In genomic region chr2:152226248-152227050, GRCm38 (mm10) we compare ENCODE assay signal across 8 mouse cellular contexts. TPM values are rescaled to one million over a fixed set of nuclear protein-coding genes. Genes with fewer than 3 reads are reported as not detected.
DNase-seq lines count a peak whose midpoint lies in the region; ATAC-seq and TF ChIP-seq lines count a peak whose summit lies in the region.

TSS of gene Csnk2a1 (plus strand) at chr2:152226839.

- no peak; a peak in 1 of 4 replicates for TF ChIP-seq EP300 in MEL (IDR thresholded peaks at IDR 0.05; ENCODE audit: low read depth in 1 of 2, low read length in 2 of 2)

- no peak for TF ChIP-seq RAD21 in MEL (IDR thresholded peaks at IDR 0.05; ENCODE audit: low read depth, low read length)

- H3K9me3 ChIP-seq in MEL (replicated peaks; ENCODE audit: insufficient read depth, low read length): no peaks in the 10 kb centered on the region
- no peaks in the 10 kb centered on the region for H3K9me3 ChIP-seq in lung, embryonic 16.5 days (ENCODE audit: control insufficient read depth, low read length)

- peaks cover 8 to 27% of the 10 kb centered on the region in 2 experiments; a peak in 3 of 4 replicates for H3K36me3 ChIP-seq in MEL (ENCODE audit: control insufficient read depth in 1 of 2, insufficient read depth in 2 of 2, low read length in 2 of 2)
- H3K36me3 ChIP-seq in lung, embryonic 16.5 days (ENCODE audit: control insufficient read depth, insufficient read depth, low read length): peaks cover 3% of the 10 kb centered on the region; the same call in 1 of the 2 replicates

- WGBS in cerebellum, adult 2 months: under 1% methylated on average over 58 of the region's 58 CpGs
- WGBS in lung, embryonic 16.5 days: 0% methylated on average over 51 of the region's 58 CpGs

- TF ChIP-seq CTCF in MEL (IDR thresholded peaks at IDR 0.05 in 2 of 3, conservative IDR thresholded peaks at IDR 0.05 in 1 of 3; ENCODE audit: control insufficient read depth in 1 of 3, insufficient read depth in 1 of 3, low read depth in 2 of 3, low read length in 3 of 3, poor library complexity in 1 of 3, severe bottlenecking in 1 of 3): no peak
- TF ChIP-seq CTCF in cerebellum, adult 2 months (IDR thresholded peaks at IDR 0.05; ENCODE audit: borderline replicate concordance, insufficient read depth, low read depth, low read length): no peak

- no peaks in the 10 kb centered on the region for H3K27me3 ChIP-seq in MEL (ENCODE audit: control insufficient read depth in 1 of 2, insufficient read depth in 2 of 2, low read length in 2 of 2)
- H3K27me3 ChIP-seq in cerebellum, adult 2 months (ENCODE audit: control insufficient read depth, insufficient read depth, low read length): no peaks in the 10 kb centered on the region
- no peaks in the 10 kb centered on the region for H3K27me3 ChIP-seq in lung, embryonic 16.5 days (ENCODE audit: control insufficient read depth, insufficient read depth, low read depth, low read length)

- peak; percentile 89 to 92 for ATAC-seq in hematopoietic stem cell, adult 5-6 weeks (replicated peaks in 1 of 2; ENCODE audit: insufficient read depth in 1 of 2, low FRiP score in 2 of 2, low TSS enrichment in 1 of 2, low read depth in 1 of 2, poor library complexity in 2 of 2, severe bottlenecking in 2 of 2)
- peak; percentile 98 for ATAC-seq in lung, embryonic 16.5 days (ENCODE audit: low read depth)

- peak; percentile 96 for DNase-seq in MEL (ENCODE audit: low read depth, low spot score)
- DNase-seq in cerebellum, adult 2 months: peak; percentile 93 to 95
- peak; percentile 91 for DNase-seq in forelimb bud, embryonic 11.5 days (ENCODE audit: low read depth, low spot score)
- DNase-seq in layer of hippocampus, adult 9-10 months (ENCODE audit: low spot score): peak; percentile 90
- DNase-seq in ovary, postnatal 10 days (ENCODE audit: low spot score): peak; percentile 72
- peak; percentile 86 to 88 for DNase-seq in thymus, postnatal 10 days (ENCODE audit: low spot score in 2 of 2)

- H3K79me2 ChIP-seq in MEL (ENCODE audit: control insufficient read depth, insufficient read depth, low read length, poor library complexity): peaks cover 41% of the 10 kb centered on the region

- H3K9ac ChIP-seq in MEL (ENCODE audit: control insufficient read depth, low read depth, low read length, poor library complexity, severe bottlenecking): peak within 1 kb of the TSS; percentile 99
- H3K9ac ChIP-seq in lung, embryonic 16.5 days (ENCODE audit: low read length): peak within 1 kb of the TSS; percentile 85

- peak within 1 kb of the TSS; percentile 89 to 99 for H3K4me3 ChIP-seq in MEL (ENCODE audit: control insufficient read depth in 1 of 2, insufficient read depth in 1 of 2, low read depth in 2 of 2, low read length in 2 of 2)
- H3K4me3 ChIP-seq in cerebellum, adult 2 months (replicated peaks; ENCODE audit: insufficient read depth, low read depth, low read length): peak within 1 kb of the TSS; percentile 89
- peak within 1 kb of the TSS; percentile 73 for H3K4me3 ChIP-seq in lung, embryonic 16.5 days (ENCODE audit: low read length)

- peak; percentile 86 to 95 for TF ChIP-seq POLR2A in MEL (IDR thresholded peaks at IDR 0.05; ENCODE audit: control insufficient read depth in 1 of 2, insufficient read depth in 1 of 2, low read depth in 1 of 2, low read length in 2 of 2, poor library complexity in 1 of 2)
- peak; percentile 76; the same call in 1 of the 2 replicates for TF ChIP-seq POLR2A in cerebellum, adult 2 months (IDR thresholded peaks at IDR 0.05; ENCODE audit: borderline replicate concordance, insufficient read depth, low read length)

- H3K27ac ChIP-seq in MEL (ENCODE audit: control insufficient read depth, low read depth, low read length): peak within 1 kb of the TSS; percentile 99
- H3K27ac ChIP-seq in cerebellum, adult 2 months (ENCODE audit: insufficient read depth, low read length): peak within 1 kb of the TSS; percentile 90
- peak within 1 kb of the TSS; percentile 96 for H3K27ac ChIP-seq in lung, embryonic 16.5 days (ENCODE audit: low read length)

- H3K4me2 ChIP-seq in lung, embryonic 16.5 days (ENCODE audit: low read depth, low read length): peak within 1 kb of the TSS; percentile 78

- peaks cover 2 to 20% of the 10 kb centered on the region in 2 experiments for H3K4me1 ChIP-seq in MEL (ENCODE audit: control insufficient read depth in 1 of 2, insufficient read depth in 2 of 2, low read length in 2 of 2)
- H3K4me1 ChIP-seq in cerebellum, adult 2 months (ENCODE audit: control insufficient read depth, insufficient read depth, low read length): peaks cover 9% of the 10 kb centered on the region; the same call in 1 of the 2 replicates
- H3K4me1 ChIP-seq in lung, embryonic 16.5 days (replicated peaks; ENCODE audit: control insufficient read depth, insufficient read depth, low read length): peaks cover 17% of the 10 kb centered on the region

TF ChIP-seq in MEL, 35 proteins besides CTCF, POLR2A, EP300 and RAD21:
- TF ChIP-seq KAT2A (conservative IDR thresholded peaks at IDR 0.05; ENCODE audit: low read depth, low read length) (peak; percentile 74; the same call in 1 of the 2 replicates), GATA1 (IDR thresholded peaks at IDR 0.05; ENCODE audit: low read depth, low read length) (no peak), MYC (IDR thresholded peaks at IDR 0.05; ENCODE audit: low read depth, low read length) (peak; percentile 91), MYB (IDR thresholded peaks at IDR 0.05; ENCODE audit: low read depth, low read length) (no peak), E2F4 (IDR thresholded peaks at IDR 0.05; ENCODE audit: borderline replicate concordance, low read depth, low read length) (0 out of 2 replicates have a peak, but pooled peaks have one; percentile 46), ZMIZ1 (IDR thresholded peaks at IDR 0.05; ENCODE audit: low read depth, low read length) (peak; percentile 85), NRF1 (IDR thresholded peaks at IDR 0.05; ENCODE audit: insufficient read depth, low read depth, low read length, poor library complexity, severe bottlenecking) (peak; percentile 87), USF2 (IDR thresholded peaks at IDR 0.05; ENCODE audit: borderline replicate concordance in 1 of 2, insufficient read depth in 1 of 2, low read depth in 1 of 2, low read length in 2 of 2) (no peak), NELFE (IDR thresholded peaks at IDR 0.05; ENCODE audit: low read depth, low read length) (peak; percentile 97), MAZ (IDR thresholded peaks at IDR 0.05; ENCODE audit: low read depth, low read length) (peak; percentile 97), TCF12 (IDR thresholded peaks at IDR 0.05; ENCODE audit: low read depth, low read length) (peak; percentile 7; the same call in 1 of the 2 replicates), POLR2AphosphoS2 (IDR thresholded peaks at IDR 0.05; ENCODE audit: low read length) (peak; percentile 87), SIN3A (IDR thresholded peaks at IDR 0.05; ENCODE audit: low read length) (peak; percentile 91), MAX (IDR thresholded peaks at IDR 0.05; ENCODE audit: low read length) (peak; percentile 82), TBP (IDR thresholded peaks at IDR 0.05; ENCODE audit: low read depth, low read length) (peak; percentile 82; the same call in 1 of the 2 replicates), ELF1 (IDR thresholded peaks at IDR 0.05; ENCODE audit: low read depth, low read length) (peak; percentile 61), ZNF384 (IDR thresholded peaks at IDR 0.05; ENCODE audit: low read depth, low read length) (peak; percentile 93), HCFC1 (IDR thresholded peaks at IDR 0.05; ENCODE audit: low read depth, low read length) (peak; percentile 90), ZC3H11A (IDR thresholded peaks at IDR 0.05; ENCODE audit: low read depth, low read length) (no peak), CHD2 (IDR thresholded peaks at IDR 0.05; ENCODE audit: low read length) (peak; percentile 39; the same call in 1 of the 2 replicates), MXI1 (IDR thresholded peaks at IDR 0.05; ENCODE audit: low read depth, low read length) (peak; percentile 91)

RNA-seq across cellular contexts. Expression of gene Csnk2a1, which starts in this region (rescaled TPM):
- 130 and 140 TPM in 2 replicates for total RNA-seq in MEL (2012; rRNA removed)
- polyA plus RNA-seq in MEL (2012; ENCODE audit: insufficient read depth in 1 of 2, insufficient read length in 2 of 2, low read depth in 1 of 2, low replicate concordance in 2 of 2, missing spikeins in 1 of 2): 10 to 100 TPM in 1 of 2 experiments, not detected in 1; 88.5 TPM
- 70.2 and 73.1 TPM in 2 replicates for polyA plus RNA-seq in cerebellum, adult 2 months (2012; rRNA removed)
- total RNA-seq in hematopoietic stem cell, adult 5-6 weeks (2017): 138 and 169 TPM in 2 replicates
- polyA plus RNA-seq in lung, embryonic 16.5 days (2015; fragmentation: Nextera tagmentation; extraction: Ambion mirVana): 79.4 and 84.4 TPM in 2 replicates

Comparison
In these comparisons a context has a peak if more than half of its experiments do, and no peak if none do; other contexts are left out.
1. Peak in every context shown above with its lines: DNase-seq, ATAC-seq, H3K4me3 ChIP-seq and H3K27ac ChIP-seq.